Mouse (Mus musculus): ENCODE measurements around the gene Ust.
"Not testable (repeated sequence)": the region's sequence is repeated elsewhere in the genome, so short reads cannot be mapped to it uniquely, and the experiment has no call there.

The Ust gene

DNA sequence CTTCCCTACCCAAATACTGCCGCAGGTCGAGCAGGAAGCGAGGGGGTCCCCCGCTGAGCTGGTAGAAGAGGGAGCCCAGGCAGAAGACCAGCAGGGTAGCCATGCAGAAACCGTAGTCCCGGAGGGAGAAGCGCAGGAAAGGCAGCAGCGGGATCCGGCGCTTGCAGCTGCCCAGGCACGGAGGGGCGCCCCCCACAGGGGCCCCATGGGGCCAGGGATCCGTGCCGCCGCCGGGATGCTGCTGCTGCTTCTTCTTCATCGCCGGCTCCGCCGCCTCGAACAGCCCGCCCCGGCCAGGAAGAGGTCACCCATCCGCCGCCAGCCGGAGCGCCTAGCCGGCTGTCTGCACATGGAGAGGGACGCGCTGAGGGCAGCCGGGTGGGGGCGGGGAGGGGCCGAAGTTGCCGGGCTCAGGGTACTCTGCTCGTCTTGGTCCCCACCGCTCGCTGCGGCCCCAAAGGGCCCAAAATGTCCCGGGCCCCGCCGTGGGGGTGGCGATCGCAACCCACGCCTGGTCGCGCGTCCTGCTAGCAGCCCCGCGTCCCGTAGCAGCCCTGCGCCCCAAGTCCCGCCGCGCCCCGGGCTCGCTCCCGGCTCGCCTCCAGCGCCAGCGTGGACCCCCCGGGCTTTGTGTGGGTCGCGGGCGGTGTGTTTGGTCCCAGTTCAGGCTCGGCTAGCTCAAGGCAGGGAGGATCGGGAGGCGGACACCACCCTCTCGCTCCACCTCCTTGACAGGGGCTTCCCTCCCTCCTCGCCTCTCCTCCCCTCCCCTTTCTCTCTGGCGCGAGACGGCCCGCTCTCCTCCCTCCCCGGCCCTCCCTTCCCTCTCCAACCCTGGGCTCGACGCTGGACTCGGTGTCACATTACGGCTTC lies at the start of gene Ust:
Ust (minus strand) TSS at position 685 of the 873 bp plus-strand sequence.
- peak; percentile 83 to 84 for DNase-seq (ENCODE audit: low spot score in 2 of 2)

DNA sequence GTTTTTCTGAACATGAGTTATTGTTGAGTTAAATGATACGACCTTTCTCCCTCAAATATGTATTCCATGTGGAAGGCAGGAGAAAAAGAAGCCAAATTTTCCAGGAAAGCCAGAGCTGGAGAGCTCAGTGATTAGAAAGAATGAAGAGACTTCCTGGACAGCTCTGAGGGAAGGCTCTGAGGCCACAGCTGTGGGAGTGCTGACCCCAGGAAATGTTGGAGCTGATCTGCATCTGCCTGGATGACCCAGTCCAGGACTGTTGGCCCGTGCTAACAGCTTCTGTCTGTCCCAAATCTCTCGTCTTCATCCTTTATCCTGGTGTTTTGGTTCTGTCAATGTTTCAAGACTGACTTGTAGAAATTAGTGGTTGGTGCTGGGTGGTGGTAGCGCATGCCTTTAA lies 42.7 kb upstream of the Ust start:
- DNase-seq (ENCODE audit: low spot score in 2 of 2): no peak

DNA sequence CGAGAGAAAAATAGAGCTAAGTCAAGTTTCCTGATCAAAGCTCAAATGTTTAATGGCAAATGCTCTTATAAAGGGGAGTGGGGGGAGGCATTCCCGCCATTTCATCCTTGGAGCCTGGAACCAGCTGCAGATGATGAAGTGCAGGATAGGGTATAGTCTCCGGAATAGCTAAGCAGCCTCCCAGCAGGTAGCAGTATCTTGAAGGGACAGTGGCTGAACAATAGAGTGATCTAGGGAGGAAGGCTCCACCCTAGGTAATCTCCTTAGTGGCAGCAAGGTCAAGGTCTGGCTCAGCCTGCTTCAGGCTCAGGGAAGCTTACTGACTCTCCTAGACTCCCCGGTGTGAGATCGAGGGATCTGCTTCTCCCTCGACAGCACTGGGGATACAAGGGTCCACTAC lies 40.9 kb upstream of the Ust start:
- not testable (repeated sequence) for DNase-seq (ENCODE audit: low spot score in 2 of 2)

DNA sequence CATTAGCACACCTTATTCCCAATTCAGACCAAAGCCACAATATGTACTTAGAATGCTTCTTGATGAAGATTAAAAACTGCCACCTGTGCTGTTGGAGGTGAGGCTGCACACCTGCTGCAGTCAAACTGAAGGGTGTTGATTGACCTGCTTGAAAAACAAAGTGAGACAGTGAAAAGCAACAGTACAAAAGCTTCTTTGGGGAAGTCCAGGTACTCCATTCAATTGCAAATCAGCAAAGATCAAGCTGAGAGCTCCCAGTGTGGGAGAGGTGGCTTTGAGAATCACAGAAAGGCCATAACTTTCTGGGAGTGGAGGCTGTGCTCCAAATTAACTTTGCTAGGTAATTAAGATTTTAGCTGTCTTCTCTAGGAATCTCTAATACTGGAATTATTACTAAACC lies 33.6 kb upstream of the Ust start:
- DNase-seq (ENCODE audit: low spot score in 2 of 2): not testable (repeated sequence)

DNA sequence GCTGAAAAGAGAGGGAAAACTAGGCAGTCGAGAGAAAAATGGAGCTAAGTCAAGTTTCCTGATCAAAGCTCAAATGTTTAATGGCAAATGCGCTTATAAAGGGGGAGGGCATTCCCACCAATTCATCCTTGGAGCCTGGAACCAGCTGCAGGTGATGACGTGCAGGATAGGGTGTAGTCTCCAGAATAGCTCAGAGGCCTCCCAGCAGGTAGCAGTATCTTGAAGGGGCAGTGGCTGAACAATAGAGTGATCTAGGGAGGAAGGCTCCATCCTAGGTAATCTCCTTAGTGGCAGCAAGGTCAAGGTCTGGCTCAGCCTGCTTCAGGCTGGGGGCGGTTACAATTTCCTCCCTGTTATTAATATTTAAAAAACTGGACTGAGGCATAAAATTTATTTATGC lies 33.0 kb upstream of the Ust start:
- not testable (repeated sequence) for DNase-seq (ENCODE audit: low spot score in 2 of 2)

DNA sequence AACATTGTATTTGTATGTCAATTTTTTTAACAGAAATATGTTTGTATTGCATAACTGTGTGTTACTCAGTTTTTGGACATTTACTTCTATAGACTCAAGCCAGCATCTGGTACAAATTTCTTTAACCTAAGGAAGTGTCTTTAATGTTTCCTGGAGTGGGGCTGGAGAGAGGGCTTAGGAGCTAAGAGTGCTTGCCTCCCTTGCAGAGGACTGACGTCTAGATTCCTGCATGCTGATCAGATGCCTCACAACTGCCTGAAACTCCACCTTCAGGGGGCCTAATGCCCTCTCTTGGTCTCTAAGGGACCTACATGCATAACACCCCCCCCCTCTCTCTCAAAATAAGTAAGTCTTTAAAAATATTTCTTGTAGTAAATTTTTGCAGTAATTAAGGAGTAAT lies 22.9 kb upstream of the Ust start:
- DNase-seq (ENCODE audit: low spot score in 2 of 2): no peak

DNA sequence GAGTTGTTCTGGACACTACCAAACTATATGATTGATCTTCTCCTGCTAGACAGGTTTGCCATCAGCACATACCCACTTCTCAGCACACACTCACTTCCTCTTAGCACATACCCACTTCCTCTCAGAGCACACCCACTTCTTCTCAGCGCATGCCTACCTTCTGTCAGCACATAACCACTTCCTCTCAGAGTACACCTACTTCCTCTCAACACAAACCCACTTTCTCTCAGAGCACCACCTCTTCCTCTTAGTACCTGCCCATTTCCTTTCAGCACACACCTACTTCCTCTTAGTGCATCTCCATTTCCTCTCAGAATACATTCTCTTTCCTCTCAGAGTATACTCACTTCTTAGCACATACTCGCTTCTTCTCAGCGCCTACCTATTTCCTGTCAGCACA lies 16.8 kb upstream of the Ust start:
- DNase-seq (ENCODE audit: low spot score in 2 of 2): no peak

DNA sequence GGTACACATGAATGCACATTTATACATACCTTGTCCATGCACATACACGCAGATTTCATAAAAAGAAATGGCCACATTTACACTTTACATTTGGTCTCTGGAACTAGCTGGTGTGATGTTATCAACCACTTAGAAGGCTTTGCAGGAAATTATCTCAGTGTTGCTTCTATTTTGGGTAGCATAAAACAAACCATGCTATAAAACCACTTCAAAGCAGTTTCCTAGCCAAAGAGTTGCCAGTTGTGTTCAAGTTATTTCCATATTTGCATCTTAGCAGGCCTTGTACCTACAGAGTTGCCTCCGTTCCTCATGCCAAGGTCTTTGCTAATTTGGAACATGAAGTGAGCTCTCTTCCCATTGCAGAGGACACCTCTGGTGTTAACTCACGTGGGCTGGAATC lies 13.0 kb upstream of the Ust start:
- no peak for DNase-seq (ENCODE audit: low spot score in 2 of 2)

DNA sequence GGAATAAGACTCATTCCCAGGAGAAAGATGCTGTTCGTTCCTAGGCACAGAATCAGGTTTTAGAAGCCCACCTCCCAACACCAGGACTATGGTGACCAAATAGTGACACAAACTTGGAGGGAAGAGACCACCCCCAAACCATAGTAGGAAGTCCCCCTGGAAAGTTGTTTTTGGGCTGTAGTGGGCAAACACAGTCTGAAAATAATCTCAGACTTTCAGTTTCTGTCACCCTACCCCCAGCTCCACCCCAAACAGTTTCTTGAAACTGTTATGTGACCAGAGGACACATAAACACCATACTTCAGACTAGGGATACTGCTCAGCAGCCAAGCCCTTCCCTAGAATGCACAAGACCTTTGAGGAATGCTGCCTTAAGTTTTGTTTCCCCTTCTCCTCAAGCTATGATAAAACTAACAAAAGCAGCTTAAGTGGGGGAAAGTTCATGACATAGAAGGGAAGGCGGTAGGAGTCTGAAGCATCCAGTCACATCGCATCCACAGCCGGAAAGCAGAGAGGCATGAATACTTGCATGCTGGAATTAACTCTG lies 12.0 kb upstream of the Ust start:
- DNase-seq (ENCODE audit: low spot score in 2 of 2): no peak

DNA sequence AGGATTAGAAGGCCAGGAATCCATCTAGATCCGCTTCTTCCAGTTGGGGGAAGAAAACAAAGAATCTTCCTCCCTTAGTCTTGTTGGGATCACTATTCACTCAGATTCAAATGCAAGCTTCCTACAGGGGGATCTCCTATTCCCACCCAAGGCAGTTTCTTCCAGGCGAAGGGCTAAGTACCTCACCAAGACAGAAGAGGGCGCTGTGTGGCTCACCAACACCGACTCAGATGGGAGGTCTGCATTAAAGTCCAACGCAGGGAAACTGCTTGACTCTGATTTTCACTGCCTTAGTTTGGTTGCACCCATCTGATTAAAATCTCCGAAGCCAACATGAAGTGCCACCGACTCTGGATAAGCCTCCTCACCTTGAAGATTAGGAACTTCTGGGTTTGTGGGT lies 10.5 kb upstream of the Ust start:
- DNase-seq (ENCODE audit: low spot score in 2 of 2): no peak

DNA sequence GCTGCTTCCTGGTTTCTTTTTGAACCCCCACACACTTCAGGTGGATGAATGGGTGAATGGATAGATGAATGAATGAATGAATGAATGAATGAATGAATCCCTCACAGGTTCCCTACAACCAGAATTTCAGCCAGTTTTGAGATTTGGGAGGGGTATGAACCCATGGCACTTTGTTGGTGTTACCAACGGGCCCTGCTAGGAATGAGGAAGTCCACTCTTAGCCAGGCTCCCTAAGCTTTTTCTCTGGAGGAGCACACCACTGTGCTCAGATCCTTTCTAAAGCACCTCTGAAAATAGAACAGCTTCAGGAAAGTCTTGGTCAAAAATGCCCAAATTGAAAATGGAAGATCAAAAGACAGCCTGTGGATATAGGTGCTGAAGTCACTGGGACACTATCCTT lies 6.7 kb upstream of the Ust start:
- no peak for DNase-seq (ENCODE audit: low spot score in 2 of 2)

DNA sequence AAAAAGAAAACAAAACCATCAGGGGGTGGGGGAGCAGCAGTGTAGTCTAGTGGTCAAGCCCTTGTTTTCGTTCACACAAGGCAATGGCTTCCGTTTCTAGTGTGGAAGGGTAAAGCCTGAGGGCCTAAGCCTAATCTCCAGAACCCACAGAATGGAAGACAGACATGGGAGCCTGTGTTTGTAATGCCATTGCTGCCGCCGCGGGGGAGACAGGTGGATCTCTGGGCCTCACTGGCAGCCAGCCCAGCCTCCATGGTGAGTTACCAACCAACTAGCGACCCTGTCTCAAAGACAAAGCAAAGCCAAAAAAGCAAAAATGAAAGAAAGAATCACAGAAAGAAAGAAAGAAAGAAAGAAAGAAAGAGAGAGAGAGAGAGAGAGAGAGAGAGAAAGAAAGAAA lies 2.9 kb upstream of the Ust start:
- DNase-seq (ENCODE audit: low spot score in 2 of 2): no peak

DNA sequence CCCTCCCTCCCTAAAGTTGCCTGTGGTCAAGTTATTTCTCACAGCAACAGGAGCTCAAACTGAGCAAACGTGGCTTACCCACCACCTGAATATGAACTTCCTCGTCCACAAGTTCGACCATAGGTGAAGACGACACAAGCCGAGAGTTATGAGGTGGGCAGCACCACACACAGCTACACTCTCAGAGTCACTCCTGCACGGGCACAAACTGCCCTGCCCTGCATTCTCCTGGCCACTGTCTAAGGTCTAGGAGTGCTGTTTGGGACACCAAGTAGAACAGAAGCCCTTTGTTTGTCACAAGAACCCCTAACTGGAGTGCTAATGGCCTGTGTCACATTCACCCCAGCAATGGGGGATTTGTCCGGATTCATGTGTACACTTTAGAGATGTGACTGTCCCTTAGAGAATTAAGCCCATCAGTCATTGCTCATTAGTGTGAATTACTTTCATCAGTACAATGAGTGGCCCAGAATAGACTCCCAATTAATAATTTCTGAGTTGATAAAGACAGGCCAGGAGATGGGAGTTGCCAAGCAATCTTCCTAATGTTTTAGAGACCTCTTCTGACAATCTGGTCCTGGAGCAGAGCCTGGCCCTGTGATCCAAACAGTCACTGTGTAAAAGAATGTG lies 2.3 kb upstream of the Ust start:
- no peak for DNase-seq (ENCODE audit: low spot score in 2 of 2)

DNA sequence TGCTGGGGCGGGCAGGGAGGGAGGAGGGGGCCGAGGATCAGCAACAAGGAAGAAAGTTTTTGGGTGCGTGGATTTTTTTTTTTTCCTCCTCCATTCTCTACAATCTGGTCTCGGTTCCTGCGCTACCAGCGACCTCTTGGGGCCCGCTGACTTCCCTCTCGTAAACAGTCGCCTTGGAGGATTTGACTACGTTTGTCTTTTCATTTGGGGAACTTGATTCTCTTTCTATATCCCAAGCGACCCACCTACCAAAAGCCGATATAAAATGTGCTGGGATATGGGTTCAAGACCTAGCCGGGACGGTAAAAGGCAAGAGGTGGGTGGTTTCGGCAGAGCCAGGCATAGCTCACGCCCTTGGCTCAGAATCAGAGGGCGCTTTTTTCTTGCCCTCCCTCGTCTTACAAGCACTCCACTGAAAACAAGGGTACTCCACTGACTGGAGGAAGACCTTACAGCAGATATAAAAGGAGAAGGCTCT lies 428 bp upstream of the Ust start:
- DNase-seq (ENCODE audit: low spot score in 2 of 2): peak in 1 of 2 experiments; percentile 57

DNA sequence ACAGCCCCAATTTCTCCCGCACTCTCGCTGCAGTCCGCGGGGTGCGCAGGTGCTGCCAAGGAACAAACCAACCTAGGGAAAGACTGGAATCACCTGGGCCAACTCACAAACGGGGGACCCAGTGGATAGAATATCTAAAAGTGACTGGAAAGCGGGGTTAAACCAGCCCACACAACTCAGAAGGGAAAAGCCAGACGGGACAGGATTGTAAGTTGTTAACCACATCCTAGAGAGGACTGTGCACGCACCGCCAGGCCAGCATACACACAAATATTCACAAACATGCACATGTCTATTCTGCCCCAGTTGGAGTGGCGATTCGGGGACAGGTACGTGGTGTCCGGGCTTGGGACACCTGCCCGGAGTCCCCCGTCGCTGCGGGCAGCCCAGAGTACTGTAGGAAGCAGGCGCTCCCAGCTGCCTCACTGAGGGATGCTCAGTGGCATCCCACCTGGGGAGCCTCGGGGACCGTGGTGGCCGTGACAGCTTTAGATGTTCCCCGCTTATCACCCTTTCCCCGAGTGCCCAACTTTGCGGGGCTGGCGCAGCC lies 959 bp downstream of the Ust start:
- DNase-seq (ENCODE audit: low spot score in 2 of 2): no peak

DNA sequence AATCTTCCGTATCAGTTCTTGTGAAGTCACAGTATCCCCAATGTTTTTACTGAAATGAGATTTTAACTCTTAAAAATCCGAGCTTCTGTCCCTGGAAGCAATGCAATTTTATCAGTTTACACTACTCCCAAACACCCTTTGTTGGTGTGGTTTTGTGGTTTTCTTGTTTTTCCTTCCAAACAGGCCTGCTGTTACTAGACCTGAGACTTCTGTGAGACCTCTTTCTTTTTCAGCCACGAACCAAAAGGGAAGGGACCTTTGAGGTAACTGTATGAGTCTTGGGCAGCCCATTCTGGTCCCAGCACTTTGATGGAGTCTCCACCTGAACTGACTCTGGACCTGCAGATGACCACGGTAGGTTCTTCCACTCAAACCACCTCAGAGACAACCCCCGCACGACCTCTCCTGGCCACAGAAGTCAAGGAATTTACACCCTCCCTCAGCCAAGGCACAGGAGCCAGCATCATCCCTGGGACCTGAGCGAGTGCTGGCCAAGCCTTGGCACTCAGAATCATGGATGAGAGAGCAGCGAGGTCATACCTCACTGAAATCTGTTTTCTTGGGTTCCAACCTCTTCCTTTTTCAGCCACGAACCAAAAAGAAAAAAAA lies 1.6 kb downstream of the Ust start:
- DNase-seq (ENCODE audit: low spot score in 2 of 2): no peak

DNA sequence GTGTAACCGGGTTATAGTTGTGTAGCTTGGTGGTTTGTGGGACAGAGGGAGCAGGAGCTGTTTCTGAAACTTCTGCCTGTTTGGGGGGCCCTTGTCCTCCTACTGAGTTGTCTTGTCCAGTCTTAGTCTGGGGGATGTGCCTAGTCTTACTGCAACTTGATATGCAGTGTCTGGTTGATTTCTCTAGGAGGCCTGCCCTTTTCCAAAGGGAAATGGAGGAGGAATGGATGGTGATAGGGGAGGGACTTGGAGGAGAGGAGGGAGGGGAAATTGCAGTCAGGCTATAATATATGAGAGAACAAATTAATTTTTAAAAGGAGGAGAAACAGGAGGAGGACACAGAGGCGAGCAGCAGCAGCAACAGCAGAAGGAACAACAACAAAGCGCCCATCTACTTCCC lies 4.9 kb downstream of the Ust start:
- no peak for DNase-seq (ENCODE audit: low spot score in 2 of 2)

DNA sequence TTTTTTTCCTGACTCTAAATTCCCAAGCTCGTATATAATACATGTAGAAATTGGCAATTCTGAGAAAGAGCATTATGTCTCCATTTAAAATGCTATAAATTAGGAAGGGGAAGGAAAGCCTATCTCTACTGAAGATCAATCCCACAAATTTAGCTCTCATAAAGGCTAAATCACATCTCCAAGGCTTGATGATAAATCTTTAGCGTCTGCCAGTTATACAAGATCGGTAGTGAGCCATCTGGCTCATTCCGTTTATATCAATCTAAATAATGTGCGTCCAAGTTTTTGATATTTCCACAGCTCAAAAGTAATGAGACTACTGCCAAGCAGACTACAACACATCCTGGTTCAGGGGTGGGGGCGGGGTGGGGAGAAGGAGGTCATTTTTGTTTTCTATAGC lies 6.4 kb downstream of the Ust start:
- DNase-seq (ENCODE audit: low spot score in 2 of 2): no peak

DNA sequence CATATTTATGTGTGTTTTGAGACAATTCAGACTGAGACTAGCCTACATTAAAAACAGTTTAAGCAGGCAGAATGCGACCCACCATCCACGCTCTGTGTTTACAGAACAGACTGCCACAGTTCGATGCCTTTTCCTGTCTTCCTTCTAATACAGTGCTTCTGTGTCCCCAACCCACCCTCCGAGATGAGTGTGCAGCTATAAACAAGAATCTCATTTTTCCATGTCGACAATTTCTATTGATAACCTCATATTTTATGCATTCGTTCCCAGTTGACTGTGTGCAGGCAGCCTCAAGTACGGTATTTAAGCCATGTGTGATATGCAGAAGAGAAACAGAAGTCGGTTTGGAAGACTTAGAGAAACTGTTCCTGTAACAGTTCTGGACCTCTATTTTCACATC lies 6.9 kb downstream of the Ust start:
- no peak for DNase-seq (ENCODE audit: low spot score in 2 of 2)

DNA sequence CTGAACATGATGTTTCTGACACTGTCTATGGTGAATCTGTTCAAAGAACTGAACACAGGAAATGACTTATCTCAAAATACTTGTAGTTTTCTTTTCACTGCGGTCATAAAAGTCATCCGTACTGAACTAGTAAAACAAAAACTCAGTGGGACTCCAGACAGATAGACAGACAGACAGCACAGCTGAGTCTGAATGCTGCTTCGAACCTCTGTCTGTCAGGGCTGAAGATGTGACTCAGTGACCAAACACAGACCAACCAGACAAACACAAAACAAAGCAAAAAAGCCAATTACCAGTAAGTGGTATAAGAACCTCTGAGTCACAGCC lies 12.4 kb downstream of the Ust start:
- no peak for DNase-seq (ENCODE audit: low spot score in 2 of 2)

DNA sequence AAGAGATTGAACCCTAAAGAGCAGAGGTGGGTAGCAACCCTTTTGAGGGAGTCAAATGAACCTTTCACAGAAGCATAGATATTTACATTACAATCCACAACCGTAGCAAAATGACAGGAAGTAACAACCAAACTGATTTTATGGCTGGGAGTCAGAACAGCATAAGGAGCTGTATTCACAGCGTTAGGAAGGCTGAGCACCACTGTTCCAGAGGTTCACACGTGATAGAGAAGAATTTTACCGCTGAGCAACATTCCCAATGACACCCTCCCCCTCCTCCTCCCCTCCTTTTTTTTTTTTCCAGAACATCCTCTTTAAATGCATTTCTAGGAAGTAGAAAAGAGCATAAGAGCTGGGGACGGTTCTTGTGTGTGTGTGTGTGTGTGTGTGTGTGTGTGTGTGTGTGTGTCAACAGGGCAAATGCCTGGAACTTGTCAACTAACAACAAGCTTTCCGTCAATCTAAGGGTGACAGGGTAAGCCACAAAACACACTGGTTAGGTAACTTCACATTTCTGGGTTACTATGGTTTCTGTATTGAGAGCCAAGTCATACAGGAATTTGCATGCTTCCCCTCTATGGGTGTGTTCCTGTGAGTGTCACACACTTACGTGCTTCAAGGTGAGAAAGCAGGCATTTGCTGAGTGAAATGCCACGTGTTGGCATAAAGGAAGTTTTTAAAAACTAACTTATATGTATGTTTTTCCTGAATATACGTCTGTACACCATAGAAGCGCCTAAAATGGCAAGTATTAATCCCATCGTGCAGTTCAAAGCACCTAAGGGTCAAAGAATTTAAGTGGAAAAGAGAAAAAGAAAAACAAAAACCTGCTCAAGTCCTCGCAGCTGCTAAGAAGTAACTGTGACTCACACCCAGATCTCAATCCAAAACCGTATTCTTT lies 13.0 kb downstream of the Ust start:
- no peak for DNase-seq (ENCODE audit: low spot score in 2 of 2)

Data from heart, adult 9 months (tissue).